Mouse (Mus musculus) forebrain, embryonic 10.5 days (tissue): ENCODE measurements around the gene Ncoa7. TPM values are rescaled to one million over a fixed set of nuclear protein-coding genes. Genes with fewer than 3 reads are reported as not detected.
"Not testable (repeated sequence)": the region's sequence is repeated elsewhere in the genome, so short reads cannot be mapped to it uniquely, and the experiment has no call there.

Experiments
- DNase-seq: peaks from one replicate; pipeline ENCODE4 v3.0.0-alpha.2; 2017; ENCODE audit warnings: low spot score; ENCODE audit errors: extremely low spot score
- H3K27ac ChIP-seq: fragments of 300-500 bp; sonication (generic); 2 replicates; pipeline ENCODE4 v1.5.1; 2016; ENCODE audit warnings: mild to moderate bottlenecking
- H3K27me3 ChIP-seq: fragments of 300-500 bp; sonication (generic); 2 replicates; pipeline ENCODE4 v1.6.1; 2016; ENCODE audit warnings: mild to moderate bottlenecking; ENCODE audit not compliant: poor library complexity, severe bottlenecking
- H3K36me3 ChIP-seq: fragments of 300-500 bp; sonication (generic); replicated peaks from 2 replicates; pipeline ENCODE4 v1.6.1; 2016; ENCODE audit warnings: mild to moderate bottlenecking, moderate library complexity
- H3K4me1 ChIP-seq: fragments of 300-500 bp; sonication (generic); 2 replicates; pipeline ENCODE4 v1.6.1; 2016
- H3K4me3 ChIP-seq: fragments of 300-500 bp; sonication (generic); 2 replicates; pipeline ENCODE4 v1.5.1; 2016; ENCODE audit warnings: mild to moderate bottlenecking, moderate library complexity
- H3K9me3 ChIP-seq: fragments of 300-500 bp; sonication (generic); 2 replicates; pipeline ENCODE4 v1.6.1; 2016; ENCODE audit warnings: mild to moderate bottlenecking, moderate library complexity
- WGBS: fragments of 180-500 bp; shearing (Covaris S2); methylation state at CpG from one replicate; pipeline ENCODE4 v1.1.7; 2016; 5-methylcytosine and 5-hydroxymethylcytosine counted together
- polyA plus RNA-seq: library from polyadenylated mRNA; unstranded; fragments of >200 nt; fragmentation: Nextera tagmentation; extraction: Ambion mirVana; gene quantifications from 2 replicates; pipeline ENCODE4 v1.2.1, GENCODE M21; 2016

Ncoa7 gene
- polyA plus RNA-seq, 1 experiment from 2014 or later, result 6.9 TPM

GRCm38 (mm10) chr10:30660564-30661328 is 142.4 kb downstream of the Ncoa7 start:
- 86% methylated on average over 6 of the region's 6 CpGs for WGBS
- no peak overlapping the region for H3K27ac ChIP-seq

GRCm38 (mm10) chr10:30655655-30656054 is 147.5 kb downstream of the Ncoa7 start:
- Histone ChIP-seq H3K27ac (peak overlapping the region; percentile 73), H3K27me3 (no peaks in the 10 kb centered on the region), H3K4me3 (peak overlapping the region; percentile 32), H3K9me3 (no peaks in the 10 kb centered on the region), H3K36me3 (peaks cover 13% of the 10 kb centered on the region), H3K4me1 (peaks cover 14% of the 10 kb centered on the region)
- WGBS, result 23% methylated on average over 5 of the region's 5 CpGs
- DNase-seq, result peak; percentile 22

More at GRCm38 (mm10) chr10:30660564-30661328, 142.4 kb downstream of the Ncoa7 start:
- H3K4me3 ChIP-seq, result no peak overlapping the region
- DNase-seq, result no peak
- no peaks in the 10 kb centered on the region for H3K27me3 ChIP-seq
- H3K36me3 ChIP-seq, result peaks cover 12% of the 10 kb centered on the region
- peaks cover 6% of the 10 kb centered on the region for H3K4me1 ChIP-seq
- no peaks in the 10 kb centered on the region for H3K9me3 ChIP-seq

GRCm38 (mm10) chr10:30647681-30648080 is 155.4 kb downstream of the Ncoa7 start:
- no peak overlapping the region for H3K27ac ChIP-seq
- no peaks in the 10 kb centered on the region for H3K27me3 ChIP-seq
- peaks cover 18% of the 10 kb centered on the region for H3K36me3 ChIP-seq
- no peaks in the 10 kb centered on the region for H3K9me3 ChIP-seq
- no peak for DNase-seq
- H3K4me3 ChIP-seq, result no peak overlapping the region
- 59% methylated on average over 2 of the region's 2 CpGs for WGBS
- H3K4me1 ChIP-seq, result no peaks in the 10 kb centered on the region

GRCm38 (mm10) chr10:30638216-30638615 is 164.9 kb downstream of the Ncoa7 start:
- 80% methylated on average over 3 of the region's 3 CpGs for WGBS
- H3K27ac ChIP-seq, result no peak overlapping the region
- H3K4me1 ChIP-seq, result no peaks in the 10 kb centered on the region

GRCm38 (mm10) chr10:30636474-30637154 is 166.5 kb downstream of the Ncoa7 start:
- not testable (repeated sequence) for H3K4me1 ChIP-seq, H3K36me3 ChIP-seq, H3K27ac ChIP-seq, H3K4me3 ChIP-seq, DNase-seq, H3K9me3 ChIP-seq, H3K27me3 ChIP-seq
- 77% methylated on average over 1 of the region's 1 CpGs for WGBS

More at GRCm38 (mm10) chr10:30638216-30638615, 164.9 kb downstream of the Ncoa7 start:
- H3K9me3 ChIP-seq, result no peaks in the 10 kb centered on the region
- DNase-seq, result no peak
- no peaks in the 10 kb centered on the region for H3K36me3 ChIP-seq
- no peaks in the 10 kb centered on the region for H3K27me3 ChIP-seq
- no peak overlapping the region for H3K4me3 ChIP-seq

GRCm38 (mm10) chr10:30632718-30633117 is 170.4 kb downstream of the Ncoa7 start:
- Histone ChIP-seq H3K9me3 (no peaks in the 10 kb centered on the region), H3K36me3 (no peaks in the 10 kb centered on the region), H3K27me3 (no peaks in the 10 kb centered on the region), H3K27ac (no peak overlapping the region), H3K4me1 (no peaks in the 10 kb centered on the region), H3K4me3 (no peak overlapping the region)
- 100% methylated on average over 1 of the region's 1 CpGs for WGBS
- no peak for DNase-seq

GRCm38 (mm10) chr10:30629977-30630376 is 173.1 kb downstream of the Ncoa7 start:
- no peaks in the 10 kb centered on the region for H3K4me1 ChIP-seq
- no peaks in the 10 kb centered on the region for H3K9me3 ChIP-seq
- H3K27me3 ChIP-seq, result no peaks in the 10 kb centered on the region
- no peak for DNase-seq
- H3K4me3 ChIP-seq, result no peak overlapping the region
- H3K27ac ChIP-seq, result no peak overlapping the region
- H3K36me3 ChIP-seq, result no peaks in the 10 kb centered on the region

GRCm38 (mm10) chr10:30629513-30629912 is 173.6 kb downstream of the Ncoa7 start, which contains the start of gene Hint3:
Gene Hint3 (minus strand): TSS chr10:30629632.
- no peaks in the 10 kb centered on the region for H3K4me1 ChIP-seq
- no peak for DNase-seq
- no peaks in the 10 kb centered on the region for H3K9me3 ChIP-seq
- H3K36me3 ChIP-seq, result no peaks in the 10 kb centered on the region
- H3K27ac ChIP-seq, result no peak within 1 kb of the TSS
- no peaks in the 10 kb centered on the region for H3K27me3 ChIP-seq
- H3K4me3 ChIP-seq, result no peak within 1 kb of the TSS
- WGBS, result 85% methylated on average over 3 of the region's 3 CpGs

- not testable (repeated sequence) for H3K4me1 ChIP-seq, DNase-seq, H3K27me3 ChIP-seq, H3K27ac ChIP-seq, H3K36me3 ChIP-seq, H3K4me3 ChIP-seq, H3K9me3 ChIP-seq
- 93% methylated on average over 11 of the region's 11 CpGs for WGBS
Observed at GRCm38 (mm10) chr10:30628444-30628843, 174.7 kb downstream of the Ncoa7 start.

GRCm38 (mm10) chr10:30627548-30627947 is 175.6 kb downstream of the Ncoa7 start:
- no peak overlapping the region for H3K4me3 ChIP-seq
- DNase-seq, result no peak
- no peaks in the 10 kb centered on the region for H3K9me3 ChIP-seq
- WGBS, result 27% methylated on average over 1 of the region's 1 CpGs
- no peaks in the 10 kb centered on the region for H3K4me1 ChIP-seq
- H3K27ac ChIP-seq, result no peak overlapping the region
- no peaks in the 10 kb centered on the region for H3K27me3 ChIP-seq
- no peaks in the 10 kb centered on the region for H3K36me3 ChIP-seq

- WGBS, result 74% methylated on average over 5 of the region's 5 CpGs
- Histone ChIP-seq H3K4me1 (no peaks in the 10 kb centered on the region), H3K27ac (no peak overlapping the region), H3K36me3 (no peaks in the 10 kb centered on the region), H3K27me3 (no peaks in the 10 kb centered on the region), H3K4me3 (no peak overlapping the region), H3K9me3 (no peaks in the 10 kb centered on the region)
- DNase-seq, result no peak
Observed at GRCm38 (mm10) chr10:30624161-30625019, 178.7 kb downstream of the Ncoa7 start.

GRCm38 (mm10) chr10:30622928-30623327 is 180.2 kb downstream of the Ncoa7 start:
- Histone ChIP-seq H3K9me3 (no peaks in the 10 kb centered on the region), H3K4me3 (no peak overlapping the region), H3K27ac (no peak overlapping the region), H3K27me3 (no peaks in the 10 kb centered on the region), H3K36me3 (no peaks in the 10 kb centered on the region), H3K4me1 (peaks cover 5% of the 10 kb centered on the region)
- no peak for DNase-seq

GRCm38 (mm10) chr10:30618918-30619210 is 184.3 kb downstream of the Ncoa7 start:
- Histone ChIP-seq H3K27me3 (no peaks in the 10 kb centered on the region), H3K4me3 (peak overlapping the region; percentile 63), H3K27ac (peak overlapping the region; percentile 92), H3K9me3 (no peaks in the 10 kb centered on the region), H3K36me3 (no peaks in the 10 kb centered on the region), H3K4me1 (peaks cover 15% of the 10 kb centered on the region)
- no peak for DNase-seq
- WGBS, result 45% methylated on average over 3 of the region's 3 CpGs
